Mouse (Mus musculus): Measurements from ENCODE around the gene Lrriq1. TPM values are rescaled to one million over a fixed set of nuclear protein-coding genes. Genes with fewer than 3 reads are reported as not detected.

Gene Lrriq1
- total and polyA plus RNA-seq, 3 experiments = not detected

GRCm38 (mm10) chr10:103226646-103227045 is 9.5 kb downstream of the Lrriq1 start:
- Histone ChIP-seq H3K9ac (ENCODE audit: control insufficient read depth, low read depth, low read length, poor library complexity, severe bottlenecking) (no peak overlapping the region), H3K36me3 (ENCODE audit: control insufficient read depth in 1 of 2, insufficient read depth in 2 of 2, low read length in 2 of 2) (no peaks in the 10 kb centered on the region), H3K27ac (ENCODE audit: control insufficient read depth, low read depth, low read length) (no peak overlapping the region), H3K4me3 (ENCODE audit: control insufficient read depth in 1 of 2, insufficient read depth in 1 of 2, low read depth in 2 of 2, low read length in 2 of 2) (no peak overlapping the region), H3K27me3 (ENCODE audit: control insufficient read depth in 1 of 2, insufficient read depth in 2 of 2, low read length in 2 of 2) (no peaks in the 10 kb centered on the region), H3K4me1 (ENCODE audit: control insufficient read depth in 1 of 2, insufficient read depth in 2 of 2, low read length in 2 of 2) (no peaks in the 10 kb centered on the region), H3K79me2 (ENCODE audit: control insufficient read depth, insufficient read depth, low read length, poor library complexity) (no peaks in the 10 kb centered on the region), H3K9me3 (replicated peaks; ENCODE audit: insufficient read depth, low read length) (no peaks in the 10 kb centered on the region)
- no peak for TF ChIP-seq SIN3A (IDR thresholded peaks at IDR 0.05; ENCODE audit: low read length)
- no peak for TF ChIP-seq CTCF (IDR thresholded peaks at IDR 0.05 in 2 of 3, conservative IDR thresholded peaks at IDR 0.05 in 1 of 3; ENCODE audit: control insufficient read depth in 1 of 3, insufficient read depth in 1 of 3, low read depth in 2 of 3, low read length in 3 of 3, poor library complexity in 1 of 3, severe bottlenecking in 1 of 3)
- TF ChIP-seq MYB (IDR thresholded peaks at IDR 0.05; ENCODE audit: low read depth, low read length) = no peak
- no peak for TF ChIP-seq POLR2AphosphoS5 (IDR thresholded peaks at IDR 0.05; ENCODE audit: borderline replicate concordance, low read depth, low read length)
- no peak for TF ChIP-seq MYC (IDR thresholded peaks at IDR 0.05; ENCODE audit: low read depth, low read length)
- TF ChIP-seq KAT2A (conservative IDR thresholded peaks at IDR 0.05; ENCODE audit: low read depth, low read length) = no peak
- no peak for TF ChIP-seq UBTF (IDR thresholded peaks at IDR 0.05; ENCODE audit: borderline replicate concordance, insufficient read depth, low read depth, low read length)
- DNase-seq (ENCODE audit: low read depth, low spot score) = no peak

DNA sequence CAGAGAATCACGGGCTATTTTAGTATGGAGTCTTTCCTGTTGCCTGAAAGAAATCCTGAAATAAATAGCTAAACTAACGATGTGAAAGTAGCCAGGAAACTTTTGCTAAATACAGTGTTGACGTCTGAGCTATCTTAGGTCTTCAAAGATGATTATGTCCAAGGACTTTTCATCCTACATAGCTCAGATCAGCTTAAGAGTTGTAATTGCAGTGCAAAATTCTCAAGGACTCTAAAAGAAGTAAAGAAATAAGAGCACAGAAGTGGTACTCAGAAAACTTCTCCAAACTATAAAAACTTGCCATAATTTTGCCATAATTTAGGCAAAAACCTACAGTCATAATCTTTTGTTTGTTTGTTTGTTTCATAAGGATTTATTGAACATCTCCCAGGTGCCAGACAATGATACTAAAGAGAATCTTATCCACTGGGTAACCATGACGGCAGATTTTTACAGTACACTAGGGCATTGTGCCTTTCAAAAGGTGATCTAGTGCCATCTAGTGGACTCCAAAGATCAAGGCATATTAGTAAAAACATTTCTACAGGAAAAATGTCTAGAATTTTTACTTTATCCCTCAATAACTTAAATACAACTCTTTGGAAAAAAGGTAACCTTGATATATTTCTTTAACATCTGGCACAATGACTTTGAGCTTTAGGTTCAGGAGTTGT is 41.3 kb downstream of the Lrriq1 start:
- Histone ChIP-seq H3K9ac (ENCODE audit: control insufficient read depth, low read depth, low read length, poor library complexity, severe bottlenecking) (no peak overlapping the region), H3K36me3 (ENCODE audit: control insufficient read depth in 1 of 2, insufficient read depth in 2 of 2, low read length in 2 of 2) (no peaks in the 10 kb centered on the region), H3K27me3 (ENCODE audit: control insufficient read depth in 1 of 2, insufficient read depth in 2 of 2, low read length in 2 of 2) (no peaks in the 10 kb centered on the region), H3K9me3 (replicated peaks; ENCODE audit: insufficient read depth, low read length) (no peaks in the 10 kb centered on the region), H3K27ac (ENCODE audit: control insufficient read depth, low read depth, low read length) (no peak overlapping the region), H3K4me1 (ENCODE audit: control insufficient read depth in 1 of 2, insufficient read depth in 2 of 2, low read length in 2 of 2) (no peaks in the 10 kb centered on the region), H3K4me3 (ENCODE audit: control insufficient read depth in 1 of 2, insufficient read depth in 1 of 2, low read depth in 2 of 2, low read length in 2 of 2) (no peak overlapping the region), H3K79me2 (ENCODE audit: control insufficient read depth, insufficient read depth, low read length, poor library complexity) (no peaks in the 10 kb centered on the region)
- TF ChIP-seq ELF1 (IDR thresholded peaks at IDR 0.05; ENCODE audit: low read depth, low read length) (no peak), RCOR1 (IDR thresholded peaks at IDR 0.05; ENCODE audit: low read depth, low read length) (no peak), CTCF (IDR thresholded peaks at IDR 0.05 in 2 of 3, conservative IDR thresholded peaks at IDR 0.05 in 1 of 3; ENCODE audit: control insufficient read depth in 1 of 3, insufficient read depth in 1 of 3, low read depth in 2 of 3, low read length in 3 of 3, poor library complexity in 1 of 3, severe bottlenecking in 1 of 3) (peak; percentile 10 to 65 (median 31); a peak in 4 of 6 replicates), GATA1 (IDR thresholded peaks at IDR 0.05; ENCODE audit: low read depth, low read length) (no peak), MAZ (IDR thresholded peaks at IDR 0.05; ENCODE audit: low read depth, low read length) (no peak), ZC3H11A (IDR thresholded peaks at IDR 0.05; ENCODE audit: low read depth, low read length) (peak; percentile 22; the same call in 1 of the 2 replicates), SIN3A (IDR thresholded peaks at IDR 0.05; ENCODE audit: low read length) (no peak), MAX (IDR thresholded peaks at IDR 0.05; ENCODE audit: low read length) (no peak), RAD21 (IDR thresholded peaks at IDR 0.05; ENCODE audit: low read depth, low read length) (peak; percentile 57), SMC3 (IDR thresholded peaks at IDR 0.05; ENCODE audit: low read depth, low read length) (peak; percentile 48), POLR2AphosphoS5 (IDR thresholded peaks at IDR 0.05; ENCODE audit: borderline replicate concordance, low read depth, low read length) (no peak)
- peak; percentile 36 for DNase-seq (ENCODE audit: low read depth, low spot score)

Data from MEL (cell line).